Mouse (Mus musculus) thymus, postnatal 25 days (tissue): ENCODE measurements at regions not wholly inside any gene's neighbourhood (a gene's known extent, or its start where the extent isn't known, plus 50 kb on each side); places are given as distances from the start of the nearest gene placed in this dataset.

ENCODE experiments used
- DNase-seq: peaks from one replicate; pipeline ENCODE4 v3.0.0; 2022

GRCm38 (mm10) chr7:136457867-136458448 lies 436.5 kb upstream of the Mgmt start:
- no peak for DNase-seq

DNA sequence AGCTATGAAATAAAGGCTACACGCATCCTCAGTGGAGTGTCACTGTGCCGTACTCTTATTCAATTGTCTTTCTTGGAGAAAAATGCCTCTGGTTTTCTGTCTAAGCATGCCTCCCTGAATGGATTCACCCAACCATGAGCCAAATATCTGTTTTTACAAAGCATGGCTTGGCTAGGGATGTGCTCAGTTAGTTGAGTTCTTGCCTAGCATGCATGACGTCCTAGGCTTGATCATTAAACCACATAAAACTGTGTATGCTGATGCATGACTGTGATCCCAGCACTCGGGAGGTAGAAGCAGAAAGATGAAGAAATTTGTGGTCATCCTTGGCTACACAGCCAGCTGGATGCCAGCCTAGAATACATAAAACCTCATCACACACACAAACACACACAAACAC lies 417.3 kb upstream of the Mgmt start:
- no peak for DNase-seq

DNA sequence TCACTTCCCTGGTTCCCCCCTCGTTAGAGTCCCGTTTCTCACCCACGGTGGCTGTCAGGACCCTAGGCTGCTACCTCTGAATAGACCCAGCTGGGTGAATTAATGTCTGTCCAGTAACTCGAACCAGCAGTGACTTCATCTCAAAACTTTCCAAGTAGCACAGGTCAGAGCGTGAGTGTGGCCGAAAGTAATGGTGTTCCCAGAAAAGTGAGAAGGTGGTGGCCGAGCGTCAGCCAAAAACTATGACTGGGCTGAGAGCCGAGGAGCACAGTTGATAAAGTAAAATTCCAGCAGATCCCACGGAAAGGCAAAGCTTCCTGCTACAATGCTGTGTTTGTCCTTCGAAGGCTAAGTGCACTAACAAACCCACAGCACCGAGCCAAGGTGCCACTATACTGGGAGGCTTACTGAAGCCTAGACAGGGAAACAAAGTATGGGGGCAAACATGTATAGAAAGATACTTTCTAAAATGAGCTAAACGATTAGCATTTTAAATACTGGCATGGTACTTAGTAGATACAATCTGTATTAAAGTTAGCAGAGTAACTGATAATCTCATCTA lies 413.7 kb upstream of the Mgmt start:
- no peak for DNase-seq

GRCm38 (mm10) chr7:136483237-136483636 lies 411.2 kb upstream of the Mgmt start:
- DNase-seq: no peak

DNA sequence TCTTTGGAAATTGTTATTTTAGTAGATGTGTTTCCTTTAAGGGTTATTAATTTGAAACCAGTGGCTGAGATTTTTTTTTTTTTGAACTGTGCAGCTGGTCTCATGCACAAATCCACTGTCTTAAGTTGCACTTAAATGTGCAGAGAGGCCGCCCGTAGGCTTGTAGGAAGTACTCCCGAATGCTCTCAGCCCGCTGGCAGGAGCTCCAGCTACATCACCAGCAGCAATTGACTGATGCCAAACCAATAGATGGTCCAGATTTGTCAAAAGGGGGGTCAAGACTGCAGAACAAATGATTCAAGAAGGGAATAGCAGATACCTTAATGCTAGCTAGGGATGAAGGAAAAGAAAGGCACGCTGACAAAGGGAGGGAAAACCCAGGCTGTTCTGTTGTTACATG lies 406.9 kb upstream of the Mgmt start:
- no peak for DNase-seq

DNA sequence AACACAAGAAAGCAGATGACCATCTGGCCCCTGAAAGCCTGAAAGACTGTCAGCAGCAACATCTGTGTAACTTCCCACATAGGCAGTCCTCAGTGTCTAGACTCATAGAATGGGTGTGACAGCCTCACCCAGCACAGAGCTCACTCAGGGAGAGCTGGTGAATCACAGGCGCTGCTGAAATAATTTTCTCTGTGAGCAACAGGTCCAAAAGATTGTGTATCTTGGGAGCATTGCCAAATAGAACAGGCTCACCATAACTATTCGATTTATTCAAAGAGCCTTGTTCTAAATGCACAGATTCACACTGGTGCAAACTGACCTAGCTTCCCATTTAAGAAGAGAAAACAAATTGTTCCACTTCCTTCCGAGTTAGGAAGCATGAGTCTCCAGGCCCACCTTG lies 399.6 kb upstream of the Mgmt start:
- DNase-seq: no peak

- DNase-seq: no peak
These were observed 397.8 kb upstream of the Mgmt start for GRCm38 (mm10) chr7:136496335-136497242.

DNA sequence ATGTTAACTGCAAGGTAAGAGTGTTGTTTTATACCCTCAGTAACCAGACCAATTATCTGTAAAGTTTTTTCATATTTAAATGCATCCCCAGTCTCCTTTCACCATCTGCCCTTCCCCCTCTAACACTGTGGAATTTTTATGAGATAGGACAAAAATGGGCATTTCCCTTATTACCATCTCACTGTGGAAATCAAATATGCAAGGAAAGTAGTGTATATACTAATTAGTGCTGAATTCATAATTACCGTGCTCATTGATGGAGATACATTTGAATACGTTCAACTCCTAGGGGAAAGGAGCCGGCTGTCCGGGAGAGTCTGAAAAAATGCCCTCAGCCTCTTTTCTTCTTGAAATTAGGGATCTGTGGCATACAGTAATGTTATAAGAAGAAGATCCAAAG lies 394.4 kb upstream of the Mgmt start:
- no peak for DNase-seq

DNA sequence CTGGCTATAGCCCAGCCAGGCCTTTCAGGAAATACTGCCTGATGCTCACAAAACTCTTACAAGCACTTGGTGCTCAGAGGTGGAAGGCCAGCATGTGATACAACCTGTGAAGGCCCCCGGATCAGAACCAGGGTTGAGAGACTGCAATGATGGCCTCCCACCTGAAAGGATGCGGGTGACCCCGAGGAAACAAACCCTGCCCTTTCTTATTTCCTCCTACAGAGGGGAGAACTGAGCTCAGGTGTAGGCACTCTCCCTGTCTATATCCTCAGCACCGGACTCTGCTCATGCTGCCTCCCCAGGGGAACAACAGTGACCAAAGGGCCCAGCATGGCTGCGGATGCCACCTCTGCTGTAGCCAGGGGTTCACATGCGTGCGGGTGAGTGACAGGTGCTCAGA lies 393.3 kb upstream of the Mgmt start:
- DNase-seq: no peak

- DNase-seq: no peak
These were observed 392.3 kb upstream of the Mgmt start for GRCm38 (mm10) chr7:136501855-136502847.

DNA sequence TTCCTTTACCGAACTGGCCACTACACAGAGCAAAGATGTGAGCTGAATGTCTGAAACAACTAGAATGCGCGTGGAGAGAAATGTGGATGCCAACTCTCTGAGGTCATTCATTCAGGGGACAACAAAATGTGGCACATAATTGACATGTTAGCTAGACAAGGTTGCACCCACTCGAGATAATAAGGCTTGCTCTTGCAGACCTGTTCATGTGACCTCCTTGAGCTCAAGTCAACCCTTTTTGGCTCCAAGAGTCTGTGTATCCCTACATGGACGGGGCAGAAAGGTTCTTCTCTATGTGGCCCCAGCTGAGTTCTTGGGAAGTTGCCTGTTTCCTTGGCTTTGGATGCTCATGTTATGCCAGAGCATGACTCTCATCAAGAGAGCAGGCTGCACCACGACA lies 383.0 kb upstream of the Mgmt start:
- no peak for DNase-seq

- DNase-seq: no peak
These were observed 379.0 kb upstream of the Mgmt start for GRCm38 (mm10) chr7:136515376-136515775.

DNA sequence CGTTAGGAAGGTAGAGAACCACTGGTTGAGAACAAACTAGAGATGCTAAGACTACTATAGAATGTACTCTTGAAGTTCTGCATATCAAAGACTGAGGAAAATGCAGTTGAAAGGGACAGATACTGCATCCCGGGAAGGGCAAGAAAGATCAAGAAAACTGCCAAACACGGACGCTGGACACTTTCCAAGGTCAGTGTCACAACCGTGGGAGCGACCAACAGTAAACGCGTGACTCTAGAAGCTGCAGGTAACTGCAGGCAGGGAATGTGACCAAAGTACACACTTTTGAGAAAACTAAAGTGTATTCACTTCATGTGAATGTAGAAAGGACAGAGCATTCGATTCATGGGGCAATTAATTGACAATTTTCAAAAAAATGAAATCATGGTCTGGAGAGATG lies 368.6 kb upstream of the Mgmt start:
- DNase-seq: no peak

DNA sequence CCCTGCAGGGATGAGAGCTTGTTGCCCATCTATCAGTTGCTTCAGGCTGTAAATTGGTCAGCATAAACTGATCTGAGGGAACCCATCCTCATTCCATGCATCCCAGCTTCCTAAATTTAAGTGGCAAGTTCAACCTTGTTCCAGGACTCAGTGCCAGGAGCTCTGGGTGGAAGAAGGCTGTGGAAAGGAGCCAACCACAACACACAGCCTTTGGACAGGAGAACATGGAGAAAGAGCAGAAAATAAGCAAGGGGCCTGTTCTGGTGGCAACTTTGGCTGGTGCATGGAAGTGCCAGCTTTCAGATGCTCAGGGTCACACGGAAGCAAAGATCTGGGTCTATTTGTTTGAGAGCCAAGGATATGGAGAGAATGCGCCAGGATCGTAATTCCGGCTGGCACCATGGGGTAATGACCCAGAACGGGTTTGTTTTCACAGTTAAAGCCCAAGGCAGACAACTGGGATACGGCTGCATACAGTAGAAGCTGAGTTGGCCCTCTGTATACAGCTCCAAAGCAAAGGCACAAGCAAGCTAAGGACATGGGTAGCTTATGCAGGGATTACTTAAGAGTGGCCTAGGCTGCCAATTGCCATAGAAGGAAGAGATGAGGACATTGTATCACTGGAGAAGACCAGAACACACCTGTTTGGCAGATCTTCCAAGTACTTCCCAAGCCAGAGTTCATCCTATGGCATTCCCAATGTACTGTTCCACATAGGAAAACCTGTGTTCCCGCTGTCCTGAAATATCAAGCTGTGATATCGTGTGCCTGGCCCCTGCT lies 364.2 kb upstream of the Mgmt start:
- no peak for DNase-seq

GRCm38 (mm10) chr7:136531301-136531700 lies 363.1 kb upstream of the Mgmt start:
- no peak for DNase-seq

DNA sequence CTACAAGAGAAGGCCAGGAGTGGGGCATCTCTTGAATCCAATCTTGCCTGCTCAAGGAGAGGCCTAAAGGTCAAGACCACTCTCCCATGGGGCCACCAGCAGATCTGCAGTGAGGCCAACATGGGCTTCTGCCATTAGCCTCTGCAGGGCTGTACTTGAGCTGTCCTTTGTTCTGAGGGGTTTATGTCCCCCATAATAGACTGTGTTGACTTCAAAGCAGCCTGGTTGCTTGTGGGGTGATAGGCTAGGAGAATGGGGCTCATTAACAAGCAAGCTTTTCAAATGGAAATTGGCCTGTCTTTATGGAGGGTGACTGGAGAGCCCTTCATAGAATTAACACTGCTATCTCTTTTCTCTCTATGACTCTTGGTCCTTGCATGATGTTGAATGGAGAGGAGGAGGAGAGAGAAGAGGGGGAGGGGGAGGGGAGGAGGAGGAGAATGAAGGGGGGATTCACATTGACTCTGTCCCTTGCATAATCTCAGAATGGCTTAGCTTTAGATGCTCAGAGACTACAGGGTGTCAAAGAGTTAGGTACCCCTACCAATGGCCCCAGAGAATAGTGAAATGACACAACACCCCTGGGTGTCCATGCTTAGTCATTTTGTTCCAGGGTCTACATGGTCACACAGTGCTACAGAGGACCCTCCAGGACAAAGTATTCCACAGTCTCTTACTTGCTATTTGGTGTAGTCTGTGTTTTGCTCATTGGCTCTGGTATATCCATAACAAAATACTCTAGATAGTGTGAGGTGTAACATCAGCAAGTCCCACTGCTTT lies 352.3 kb upstream of the Mgmt start:
- DNase-seq: no peak

DNA sequence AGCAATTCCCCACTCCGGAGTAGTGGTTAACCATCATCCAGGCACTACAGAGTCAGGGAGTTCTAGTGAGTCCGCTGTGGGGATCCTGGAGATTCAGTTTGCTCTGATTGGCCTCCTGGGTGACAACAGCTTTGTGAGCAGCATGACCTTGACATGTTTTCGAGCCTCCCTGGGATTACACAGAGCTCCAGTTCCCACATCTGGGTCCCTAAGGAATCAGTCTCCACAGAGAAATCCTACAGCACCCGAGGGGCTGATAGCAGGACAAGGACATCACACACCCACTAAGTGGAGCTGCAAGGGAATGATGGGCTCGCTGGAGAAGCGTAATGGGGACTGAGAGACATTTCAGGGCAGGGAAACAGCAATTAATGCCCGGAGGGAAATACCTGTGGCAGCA lies 351.5 kb upstream of the Mgmt start:
- DNase-seq: no peak

DNA sequence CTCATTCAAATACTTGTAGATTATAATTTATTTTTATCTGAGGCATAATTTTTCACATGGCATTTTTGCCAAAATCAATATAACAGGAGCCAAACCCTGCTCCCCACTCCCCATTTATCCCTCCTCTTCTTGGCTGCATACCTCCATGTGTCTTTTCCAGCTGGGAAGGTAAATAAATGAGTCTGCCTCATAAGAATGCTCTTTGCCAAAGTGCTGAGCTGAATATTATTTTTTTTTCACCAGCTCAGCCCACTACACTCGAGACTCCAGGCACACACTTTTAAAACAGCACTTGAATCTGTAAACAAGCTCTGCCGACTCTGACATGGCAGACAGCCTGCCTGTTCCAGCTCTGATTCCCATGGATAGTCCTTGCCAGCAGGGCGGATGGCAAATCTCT lies 346.6 kb upstream of the Mgmt start:
- DNase-seq: no peak

DNA sequence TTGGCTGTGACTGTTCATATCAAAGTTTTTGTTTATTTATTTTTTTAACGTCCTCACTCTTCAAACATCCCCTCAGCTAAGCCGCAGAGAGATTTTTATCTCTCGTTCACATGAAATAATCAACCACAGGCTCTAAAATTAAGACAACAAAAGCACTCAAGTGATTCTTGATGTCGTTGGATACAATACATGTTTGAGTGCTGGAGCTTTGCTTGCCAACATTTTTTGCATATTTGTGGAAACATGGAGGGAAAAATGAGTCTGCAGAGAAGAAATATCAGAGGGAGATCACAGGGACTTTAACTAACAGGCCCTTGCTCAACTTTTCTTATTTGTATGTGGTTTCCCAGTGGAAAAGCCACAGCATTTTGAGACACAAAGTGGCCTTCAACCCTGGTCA lies 338.0 kb upstream of the Mgmt start:
- no peak for DNase-seq

DNA sequence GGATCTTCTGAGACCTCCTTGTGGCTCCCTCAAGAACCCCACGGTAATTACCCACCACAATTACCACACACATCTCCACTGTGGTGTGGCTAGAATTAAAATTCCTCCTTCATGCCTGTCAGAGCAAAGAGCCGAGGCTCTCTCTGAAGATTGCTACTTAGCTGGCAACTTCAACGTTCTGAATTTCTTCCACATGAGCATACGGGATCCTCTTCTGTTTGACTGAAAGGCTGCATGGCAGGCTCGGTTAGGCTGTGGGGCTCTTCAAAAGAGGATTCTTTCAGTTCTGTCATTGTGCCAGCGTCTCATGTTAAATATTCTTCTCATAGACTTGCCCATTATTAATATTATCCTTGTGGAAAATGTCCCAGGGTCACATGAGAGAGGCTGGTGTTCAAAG lies 334.9 kb upstream of the Mgmt start:
- DNase-seq: no peak

GRCm38 (mm10) chr7:136570911-136571310 lies 323.5 kb upstream of the Mgmt start:
- no peak for DNase-seq
